Mouse (Mus musculus) heart, embryonic 12.5 days (tissue): ENCODE data around the gene Mapkapk3. TPM values are rescaled to one million over a fixed set of nuclear protein-coding genes. Genes with fewer than 3 reads are reported as not detected.
"Not testable (repeated sequence)": the region's sequence is repeated elsewhere in the genome, so short reads cannot be mapped to it uniquely, and the experiment has no call there.

Experiments
- ATAC-seq: fragments of 200-750 bp; cut with Nextera tagmentation; 2 replicates; pipeline ENCODE4 v1.8.0; 2017; ENCODE audit warnings: moderate TSS enrichment, moderate library complexity; ENCODE audit not compliant: insufficient number of reproducible peaks, low FRiP score
- H3K27ac ChIP-seq: fragments of 300-500 bp; sonication (generic); 2 replicates; pipeline ENCODE4 v1.5.1; 2016; ENCODE audit warnings: mild to moderate bottlenecking, moderate library complexity; ENCODE audit not compliant: poor library complexity, severe bottlenecking
- H3K27me3 ChIP-seq: fragments of 300-500 bp; sonication (generic); replicated peaks from 2 replicates; pipeline ENCODE4 v1.6.1; 2016; ENCODE audit warnings: mild to moderate bottlenecking, moderate library complexity
- H3K36me3 ChIP-seq: fragments of 300-500 bp; sonication (generic); 2 replicates; pipeline ENCODE4 v1.6.1; 2016; ENCODE audit warnings: mild to moderate bottlenecking, moderate library complexity
- H3K4me1 ChIP-seq: fragments of 300-500 bp; sonication (generic); replicated peaks from 2 replicates; pipeline ENCODE4 v1.6.1; 2016; ENCODE audit warnings: mild to moderate bottlenecking
- H3K4me2 ChIP-seq: fragments of 300-500 bp; sonication (generic); 2 replicates; pipeline ENCODE4 v1.6.1; 2016; ENCODE audit warnings: mild to moderate bottlenecking, moderate library complexity
- H3K4me3 ChIP-seq: fragments of 300-500 bp; sonication (generic); 2 replicates; pipeline ENCODE4 v1.5.1; 2016; ENCODE audit warnings: mild to moderate bottlenecking
- H3K9ac ChIP-seq: fragments of 300-500 bp; sonication (generic); 2 replicates; pipeline ENCODE4 v1.6.1; 2016; ENCODE audit warnings: mild to moderate bottlenecking, moderate library complexity
- H3K9me3 ChIP-seq: fragments of 300-500 bp; sonication (generic); replicated peaks from 2 replicates; pipeline ENCODE4 v1.6.1; 2016; ENCODE audit warnings: mild to moderate bottlenecking, moderate library complexity
- WGBS: fragments of 180-500 bp; shearing (Covaris S2); methylation state at CpG from one replicate; pipeline ENCODE4 v1.1.7; 2016; 5-methylcytosine and 5-hydroxymethylcytosine counted together
- polyA plus RNA-seq: library from polyadenylated mRNA; unstranded; fragments of >200 nt; fragmentation: Nextera tagmentation; extraction: Ambion mirVana; gene quantifications from 2 replicates; pipeline ENCODE4 v1.2.1, GENCODE M21; 2016

The Mapkapk3 gene
- polyA plus RNA-seq, 1 experiment from 2014 or later = 7.1 TPM

DNA sequence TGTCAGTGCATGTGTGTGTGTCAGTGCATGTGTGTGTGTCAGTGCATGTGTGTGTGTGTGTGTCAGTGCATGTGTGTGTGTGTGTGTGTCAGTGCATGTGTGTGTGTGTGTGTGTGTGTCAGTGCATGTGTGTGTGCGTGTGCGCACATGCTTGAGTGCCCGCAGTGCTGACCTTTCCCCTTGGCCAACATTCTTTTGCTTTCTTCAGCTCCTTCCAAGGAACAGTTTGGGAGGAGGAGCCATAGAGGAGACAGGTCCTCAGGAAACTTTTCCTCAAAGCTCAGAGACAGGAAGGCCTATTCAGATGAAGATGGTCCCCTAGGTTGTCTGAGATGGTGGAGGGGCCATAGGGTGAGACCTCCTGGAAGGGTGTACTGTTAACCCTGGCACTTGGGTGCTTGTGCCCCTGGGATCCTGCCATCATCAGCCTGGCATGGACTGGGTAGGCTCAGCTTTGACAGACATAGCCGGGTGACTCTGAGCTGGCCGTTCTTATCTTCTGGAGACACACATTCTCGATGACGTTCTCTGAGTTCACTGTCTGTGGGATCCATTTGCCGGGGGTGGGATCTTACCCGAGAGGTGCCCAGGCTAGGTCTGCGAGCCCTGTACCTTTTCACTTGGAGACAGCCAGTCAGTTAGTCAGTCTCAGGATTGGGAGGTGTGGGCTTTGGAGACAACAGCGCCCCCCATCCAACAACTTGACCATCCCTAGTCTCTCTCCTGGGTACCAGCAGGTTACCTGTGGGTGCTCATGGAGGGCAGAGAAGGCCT is 17.6 kb upstream of the Mapkapk3 start:
- H3K4me2 ChIP-seq = peak overlapping the region; percentile 8; the same call in 1 of the 2 replicates
- peak overlapping the region; percentile 83 for H3K27ac ChIP-seq
- H3K4me1 ChIP-seq = peaks cover 51% of the 10 kb centered on the region
- H3K36me3 ChIP-seq = no peaks in the 10 kb centered on the region
- peak; percentile 70 for ATAC-seq
- WGBS = 51% methylated on average over 11 of the region's 11 CpGs
- no peaks in the 10 kb centered on the region for H3K27me3 ChIP-seq
- H3K9me3 ChIP-seq = no peaks in the 10 kb centered on the region
- H3K4me3 ChIP-seq = no peak overlapping the region
- peak overlapping the region; percentile 30; the same call in 1 of the 2 replicates for H3K9ac ChIP-seq

DNA sequence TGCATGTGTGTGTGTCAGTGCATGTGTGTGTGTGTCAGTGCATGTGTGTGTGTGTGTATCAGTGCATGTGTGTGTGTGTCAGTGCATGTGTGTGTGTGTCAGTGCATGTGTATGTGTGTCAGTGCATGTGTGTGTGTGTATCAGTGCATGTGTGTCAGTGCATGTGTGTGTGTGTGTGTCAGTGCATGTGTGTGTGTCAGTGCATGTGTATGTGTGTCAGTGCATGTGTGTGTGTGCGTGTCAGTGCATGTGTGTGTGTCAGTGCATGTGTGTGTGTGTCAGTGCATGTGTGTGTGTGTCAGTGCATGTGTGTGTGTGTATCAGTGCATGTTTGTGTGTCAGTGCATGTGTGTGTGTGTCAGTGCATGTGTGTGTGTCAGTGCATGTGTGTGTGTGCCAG is 17.0 kb upstream of the Mapkapk3 start:
- H3K36me3 ChIP-seq, H3K9ac ChIP-seq, ATAC-seq, H3K4me2 ChIP-seq, H3K27me3 ChIP-seq, H3K27ac ChIP-seq, H3K9me3 ChIP-seq, H3K4me3 ChIP-seq: not testable (repeated sequence)
- 86% methylated on average over 1 of the region's 1 CpGs for WGBS
- H3K4me1 ChIP-seq = peaks cover 55% of the 10 kb centered on the region

GRCm38 (mm10) chr9:107305601-107306542 is 16.2 kb upstream of the Mapkapk3 start:
- 53% methylated on average over 13 of the region's 13 CpGs for WGBS
- H3K27ac ChIP-seq = no peak overlapping the region
- peaks cover 63% of the 10 kb centered on the region for H3K4me1 ChIP-seq
- no peak overlapping the region for H3K4me2 ChIP-seq
- H3K4me3 ChIP-seq = no peak overlapping the region
- H3K27me3 ChIP-seq = no peaks in the 10 kb centered on the region
- no peaks in the 10 kb centered on the region for H3K9me3 ChIP-seq
- 0 out of 2 replicates have a peak overlapping the region, but pooled peaks have one; percentile 9 for H3K9ac ChIP-seq
- ATAC-seq = no peak
- H3K36me3 ChIP-seq = peaks cover 13% of the 10 kb centered on the region

DNA sequence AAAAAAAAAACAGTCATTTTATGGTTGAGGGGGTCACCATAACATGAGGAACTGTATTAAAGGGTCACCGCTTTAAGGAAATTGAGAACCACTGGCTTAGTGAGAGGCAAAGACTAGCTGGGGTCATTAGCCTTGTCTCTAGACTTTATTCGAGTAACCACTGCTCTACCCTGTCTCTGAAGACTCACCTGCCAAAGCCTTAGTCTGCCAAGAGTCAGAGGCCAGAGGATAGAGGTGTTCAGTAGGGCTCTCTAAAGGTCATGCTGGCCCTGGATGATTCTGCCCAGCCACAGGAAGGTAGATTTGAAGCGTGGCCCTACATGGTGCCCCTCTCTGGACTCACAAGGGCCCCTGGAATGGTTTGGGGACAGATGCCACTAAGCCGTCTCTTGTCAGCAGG is 15.3 kb upstream of the Mapkapk3 start:
- ATAC-seq = no peak

DNA sequence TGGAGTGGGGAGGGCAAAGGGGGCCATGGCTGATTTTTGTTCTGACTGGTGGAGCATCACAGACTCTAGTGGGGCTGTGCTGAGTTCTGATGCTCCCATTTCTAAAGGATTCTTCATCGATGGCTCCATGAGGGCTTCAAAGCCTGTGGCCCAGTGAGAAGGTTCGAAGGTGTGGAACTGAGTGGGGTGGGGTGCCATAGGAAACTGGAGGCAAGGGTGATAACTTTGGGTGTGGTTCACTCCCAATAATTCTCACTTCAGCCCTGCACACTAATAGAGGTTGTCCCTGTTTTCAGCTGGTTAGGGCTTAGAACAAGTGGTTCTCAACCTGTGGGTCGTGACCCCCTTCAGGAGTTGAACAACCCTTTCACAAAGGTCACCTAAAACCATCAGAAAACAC is 14.7 kb upstream of the Mapkapk3 start:
- no peaks in the 10 kb centered on the region for H3K27me3 ChIP-seq
- no peak overlapping the region for H3K9ac ChIP-seq
- no peak for ATAC-seq
- H3K36me3 ChIP-seq = peaks cover 24% of the 10 kb centered on the region
- H3K27ac ChIP-seq = no peak overlapping the region
- peaks cover 65% of the 10 kb centered on the region for H3K4me1 ChIP-seq
- no peak overlapping the region for H3K4me2 ChIP-seq
- H3K9me3 ChIP-seq = no peaks in the 10 kb centered on the region
- WGBS = 83% methylated on average over 3 of the region's 3 CpGs
- H3K4me3 ChIP-seq = no peak overlapping the region

More for the DNA sequence above, 15.3 kb upstream of the Mapkapk3 start:
- Histone ChIP-seq H3K4me1 (peaks cover 65% of the 10 kb centered on the region), H3K9me3 (no peaks in the 10 kb centered on the region), H3K36me3 (peaks cover 21% of the 10 kb centered on the region), H3K9ac (no peak overlapping the region), H3K27me3 (no peaks in the 10 kb centered on the region), H3K4me2 (no peak overlapping the region), H3K27ac (no peak overlapping the region), H3K4me3 (no peak overlapping the region)
- 75% methylated on average over 4 of the region's 4 CpGs for WGBS

DNA sequence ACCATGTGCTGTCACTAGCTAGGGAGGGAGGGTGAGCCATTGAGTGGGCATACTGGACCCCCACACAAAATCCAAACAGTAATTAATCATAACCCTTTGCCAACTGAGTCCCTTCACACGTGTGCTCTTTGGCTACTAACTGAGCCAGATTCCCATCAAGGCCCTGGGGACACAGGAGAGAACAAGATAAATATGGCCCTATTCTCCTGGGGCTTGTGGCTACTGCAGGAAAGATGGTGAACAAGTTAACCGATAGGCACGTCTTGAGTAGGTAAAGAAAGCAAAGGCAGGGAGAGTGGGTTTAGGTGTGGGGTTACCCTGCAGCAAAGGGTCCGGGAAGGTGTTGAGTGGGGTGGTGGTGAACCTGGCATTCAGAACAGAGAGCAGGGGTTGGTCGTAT is 14.2 kb upstream of the Mapkapk3 start:
- H3K4me1 ChIP-seq = peaks cover 69% of the 10 kb centered on the region
- 79% methylated on average over 5 of the region's 5 CpGs for WGBS
- H3K36me3 ChIP-seq = peaks cover 24% of the 10 kb centered on the region
- H3K27me3 ChIP-seq = no peaks in the 10 kb centered on the region
- no peak overlapping the region for H3K27ac ChIP-seq
- H3K4me3 ChIP-seq = no peak overlapping the region
- no peak for ATAC-seq
- H3K9ac ChIP-seq = no peak overlapping the region
- no peaks in the 10 kb centered on the region for H3K9me3 ChIP-seq
- no peak overlapping the region for H3K4me2 ChIP-seq

GRCm38 (mm10) chr9:107303121-107303820 is 13.6 kb upstream of the Mapkapk3 start:
- Histone ChIP-seq H3K4me2 (no peak overlapping the region), H3K9ac (peak overlapping the region; percentile 25; the same call in 1 of the 2 replicates), H3K4me1 (peaks cover 70% of the 10 kb centered on the region), H3K27ac (no peak overlapping the region), H3K27me3 (no peaks in the 10 kb centered on the region), H3K9me3 (no peaks in the 10 kb centered on the region), H3K4me3 (no peak overlapping the region), H3K36me3 (peaks cover 24% of the 10 kb centered on the region)
- WGBS = 65% methylated on average over 9 of the region's 9 CpGs
- ATAC-seq = no peak

DNA sequence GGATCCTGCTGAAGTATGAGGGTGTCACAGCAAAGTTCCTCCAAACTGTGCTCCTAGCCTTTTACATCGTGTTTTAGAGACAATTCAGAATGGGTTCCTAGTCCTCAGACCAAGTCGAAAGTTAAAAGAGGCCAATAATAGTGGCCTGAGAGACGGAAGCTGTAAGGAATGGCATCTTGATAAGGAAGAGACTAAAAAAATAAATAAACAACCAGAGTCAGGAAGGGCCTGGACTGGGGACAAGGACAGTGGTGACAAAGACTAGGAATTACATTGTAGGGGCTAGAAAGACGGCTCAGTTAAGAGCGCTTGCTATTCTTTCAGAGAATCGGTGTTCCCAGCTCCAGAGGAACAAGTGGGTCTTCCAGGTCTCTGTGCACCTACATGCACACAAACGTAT is 12.9 kb upstream of the Mapkapk3 start:
- WGBS = 41% methylated on average over 7 of the region's 7 CpGs
- Histone ChIP-seq H3K4me3 (no peak overlapping the region), H3K27ac (peak overlapping the region; percentile 52), H3K4me1 (peaks cover 70% of the 10 kb centered on the region), H3K9ac (peak overlapping the region; percentile 25; the same call in 1 of the 2 replicates), H3K36me3 (peaks cover 24% of the 10 kb centered on the region), H3K27me3 (no peaks in the 10 kb centered on the region), H3K4me2 (no peak overlapping the region), H3K9me3 (no peaks in the 10 kb centered on the region)
- ATAC-seq = no peak

DNA sequence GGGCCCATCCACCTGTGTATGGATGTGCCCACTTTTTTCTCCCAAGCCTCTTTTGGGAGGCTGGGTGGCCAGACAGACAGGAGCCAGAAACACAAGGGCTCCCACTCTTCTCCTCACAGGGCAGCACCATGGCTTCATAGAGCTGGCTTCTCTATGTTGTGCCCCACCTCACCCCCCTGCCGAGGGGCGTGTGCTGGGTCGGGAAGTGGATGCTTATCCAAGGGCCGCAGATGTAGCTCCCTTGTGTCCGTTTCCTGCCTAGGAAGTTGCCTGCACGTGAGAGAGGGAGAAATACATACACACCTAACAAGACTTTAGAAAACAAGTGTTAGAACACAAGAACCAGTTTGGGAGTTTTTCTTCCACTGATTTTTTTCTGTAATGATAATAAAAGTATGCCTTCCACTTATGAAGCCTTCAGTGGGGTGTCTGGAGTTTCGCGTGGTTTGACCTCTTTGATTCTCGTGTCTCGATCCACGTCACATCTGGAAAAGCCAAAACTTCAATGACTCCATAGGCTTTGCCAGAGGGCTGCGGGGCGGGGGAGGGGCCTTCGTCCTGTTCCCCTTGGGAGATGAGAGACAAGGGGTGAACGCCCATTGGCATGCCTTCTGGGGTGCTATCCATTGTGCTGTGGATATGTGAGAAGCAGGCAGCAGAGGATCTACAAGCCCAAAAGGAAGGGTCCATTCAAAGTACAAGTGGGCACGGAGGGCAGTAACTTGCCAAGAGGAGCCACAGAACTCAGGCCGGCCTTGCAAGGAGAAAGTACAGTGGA is 12.1 kb upstream of the Mapkapk3 start:
- Histone ChIP-seq H3K4me1 (peaks cover 65% of the 10 kb centered on the region), H3K36me3 (peaks cover 24% of the 10 kb centered on the region), H3K4me3 (no peak overlapping the region), H3K27me3 (no peaks in the 10 kb centered on the region), H3K9me3 (no peaks in the 10 kb centered on the region), H3K27ac (peak overlapping the region; percentile 52), H3K9ac (no peak overlapping the region), H3K4me2 (no peak overlapping the region)
- 62% methylated on average over 17 of the region's 17 CpGs for WGBS
- no peak for ATAC-seq

GRCm38 (mm10) chr9:107300224-107300973 is 10.7 kb upstream of the Mapkapk3 start:
- no peak overlapping the region for H3K4me2 ChIP-seq
- H3K9me3 ChIP-seq = no peaks in the 10 kb centered on the region
- H3K27ac ChIP-seq = no peak overlapping the region
- WGBS = 89% methylated on average over 30 of the region's 30 CpGs
- peaks cover 58% of the 10 kb centered on the region for H3K4me1 ChIP-seq
- no peak overlapping the region for H3K4me3 ChIP-seq
- H3K36me3 ChIP-seq = peaks cover 24% of the 10 kb centered on the region
- H3K9ac ChIP-seq = no peak overlapping the region
- no peaks in the 10 kb centered on the region for H3K27me3 ChIP-seq
- ATAC-seq = no peak
